ENCODE assay signal across 23 mouse cellular contexts in the genomic region with DNA sequence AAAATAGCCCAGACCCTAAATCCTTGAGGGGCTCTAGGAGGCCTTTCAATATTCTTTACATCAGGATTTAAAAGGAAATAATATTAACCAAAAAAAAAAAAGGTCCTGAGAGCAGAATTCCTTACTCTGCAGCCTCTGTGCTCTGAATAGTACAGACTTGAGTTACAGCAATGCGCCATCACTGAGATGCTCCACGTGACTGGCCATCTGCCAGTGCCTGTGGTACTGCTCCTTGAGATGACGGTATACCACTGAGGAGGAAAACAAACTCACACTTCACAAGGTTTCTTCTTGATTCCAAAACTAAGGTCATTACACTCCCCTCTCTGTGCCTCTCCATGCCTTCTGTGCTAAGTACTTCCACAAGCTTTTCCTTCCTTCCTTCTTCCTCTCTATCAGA.
DNase-seq lines count a peak whose midpoint lies in the region; ATAC-seq lines count a peak whose summit lies in the region.
"Had no signal": no experiment of that assay in that cellular context is flagged by ENCODE, and none has a peak within 500 bp of the region (broad histone marks: within the 10 kb centered on the region; RNA-seq: fewer than 3 reads in every experiment).

No protein-coding gene starts in this region.

- H3K9ac ChIP-seq in limb, embryonic 13.5 days, result no peak overlapping the region
- no peak overlapping the region for H3K9ac ChIP-seq in liver, embryonic 12.5 days
- H3K9ac ChIP-seq: embryonic facial prominence, embryonic 13.5 days; forebrain, embryonic 13.5 days; hindbrain, embryonic 12.5 days had no signal

- ATAC-seq in cerebellum, adult (ENCODE audit: insufficient number of reproducible peaks, low FRiP score, low TSS enrichment), result no peak
- peak; percentile 66; the same call in 1 of the 2 replicates for ATAC-seq in limb, embryonic 13.5 days (ENCODE audit: low FRiP score, low read depth)
- no peak for ATAC-seq in liver, embryonic 12.5 days
- ATAC-seq: forebrain, embryonic 13.5 days; hindbrain, embryonic 16.5 days; inflammation-experienced regulatory T-cells, adult 6 months had no signal

- H3K4me3 ChIP-seq in limb, embryonic 13.5 days, result no peak overlapping the region
- no peak overlapping the region for H3K4me3 ChIP-seq in limb, embryonic 10.5 days
- no peak overlapping the region for H3K4me3 ChIP-seq in liver, embryonic 12.5 days
- H3K4me3 ChIP-seq: embryonic facial prominence, embryonic 13.5 days; forebrain, embryonic 13.5 days; heart, embryonic 10.5 days; hindbrain, embryonic 12.5 days had no signal

- H3K27me3 ChIP-seq in limb, embryonic 13.5 days, result no peaks in the 10 kb centered on the region; the same call in 1 of the 2 replicates
- no peaks in the 10 kb centered on the region for H3K27me3 ChIP-seq in limb, embryonic 10.5 days (ENCODE audit: low read depth, poor library complexity, severe bottlenecking)
- no peaks in the 10 kb centered on the region for H3K27me3 ChIP-seq in liver, embryonic 12.5 days (replicated peaks)
- H3K27me3 ChIP-seq: CH12.LX; embryonic facial prominence, embryonic 13.5 days; forebrain, embryonic 13.5 days; hindbrain, embryonic 12.5 days had no signal

- no peak overlapping the region for H3K4me2 ChIP-seq in limb, embryonic 13.5 days (replicated peaks)
- no peak overlapping the region for H3K4me2 ChIP-seq in liver, embryonic 12.5 days
- H3K4me2 ChIP-seq: embryonic facial prominence, embryonic 13.5 days; forebrain, embryonic 13.5 days; hindbrain, embryonic 12.5 days had no signal

- H3K9me3 ChIP-seq in limb, embryonic 13.5 days, result no peaks in the 10 kb centered on the region
- H3K9me3 ChIP-seq in limb, embryonic 10.5 days (replicated peaks), result no peaks in the 10 kb centered on the region
- no peaks in the 10 kb centered on the region for H3K9me3 ChIP-seq in liver, embryonic 12.5 days (replicated peaks)
- H3K9me3 ChIP-seq: embryonic facial prominence, embryonic 13.5 days; forebrain, embryonic 13.5 days; heart, embryonic 10.5 days; hindbrain, embryonic 12.5 days had no signal

- WGBS in limb, embryonic 13.5 days, result 68% methylated on average over 3 of the region's 3 CpGs
- WGBS in limb, embryonic 10.5 days, result 92% methylated on average over 3 of the region's 3 CpGs
- WGBS in liver, embryonic 12.5 days (ENCODE audit: insufficient replicate concordance), result 82% methylated on average over 3 of the region's 3 CpGs

- DNase-seq in cerebellum, postnatal 14 days, result peak; percentile 11 to 29
- no peak for DNase-seq in limb, embryonic 10.5 days (ENCODE audit: low spot score)
- DNase-seq in lung, postnatal 4 days, result peak; percentile 19 to 67
- no peak for DNase-seq in lung, postnatal 14 days
- no peak for DNase-seq in right cerebral cortex, postnatal 4 days
- DNase-seq: adrenal gland, adult 8-10 months; adrenal gland, postnatal 36 days; cerebellum, adult 11-12 months; cerebellum, adult 9-10 months; gastrocnemius, postnatal 10 days; heart, adult 18-20 months; heart, postnatal 10 days; heart, postnatal 4 days had no signal

- H3K27ac ChIP-seq in limb, embryonic 13.5 days, result no peak overlapping the region; the same call in 1 of the 2 replicates
- no peak overlapping the region for H3K27ac ChIP-seq in limb, embryonic 10.5 days
- no peak overlapping the region for H3K27ac ChIP-seq in liver, embryonic 12.5 days
- H3K27ac ChIP-seq: embryonic facial prominence, embryonic 13.5 days; forebrain, embryonic 13.5 days; heart, embryonic 10.5 days; hindbrain, embryonic 12.5 days had no signal

- H3K4me1 ChIP-seq in limb, embryonic 13.5 days, result no peaks in the 10 kb centered on the region
- no peaks in the 10 kb centered on the region; the same call in 1 of the 2 replicates for H3K4me1 ChIP-seq in limb, embryonic 10.5 days
- H3K4me1 ChIP-seq in liver, embryonic 12.5 days, result no peaks in the 10 kb centered on the region
- H3K4me1 ChIP-seq: embryonic facial prominence, embryonic 13.5 days; forebrain, embryonic 13.5 days; heart, embryonic 10.5 days; hindbrain, embryonic 12.5 days had no signal

- H3K36me3 ChIP-seq in limb, embryonic 13.5 days, result no peaks in the 10 kb centered on the region
- H3K36me3 ChIP-seq in limb, embryonic 10.5 days, result no peaks in the 10 kb centered on the region
- H3K36me3 ChIP-seq in liver, embryonic 12.5 days, result no peaks in the 10 kb centered on the region
- H3K36me3 ChIP-seq: embryonic facial prominence, embryonic 13.5 days; heart, embryonic 10.5 days; hindbrain, embryonic 12.5 days had no signal

Comparison
In these comparisons a context has a peak if more than half of its experiments do, and no peak if none do; other contexts are left out.
1. DNase-seq: peak in cerebellum, postnatal 14 days (2 of 2) and lung, postnatal 4 days (2 of 2); none in limb, embryonic 10.5 days (single experiment), lung, postnatal 14 days (single experiment) and right cerebral cortex, postnatal 4 days (single experiment).